Mouse (Mus musculus): ENCODE results near the gene Olfr1062.
"Not testable (repeated sequence)": the region's sequence is repeated elsewhere in the genome, so short reads cannot be mapped to it uniquely, and the experiment has no call there.

Gene Olfr1062

GRCm38 (mm10) chr2:86426649-86427048 is at the start of gene Olfr1062:
TSS of gene Olfr1062 (minus strand) at chr2:86426749.
- H3K4me1 ChIP-seq (replicated peaks; ENCODE audit: low read depth, low read length); H3K4me3 ChIP-seq (replicated peaks; ENCODE audit: low read length); H3K36me3 ChIP-seq (ENCODE audit: insufficient read depth, low read length); H3K9me3 ChIP-seq (ENCODE audit: low read length); H3K27me3 ChIP-seq (ENCODE audit: insufficient read depth, low read length): not testable (repeated sequence)

GRCm38 (mm10) chr2:86464442-86465109 is 38.0 kb upstream of the Olfr1062 start:
- Histone ChIP-seq H3K4me3 (replicated peaks; ENCODE audit: low read length) (no peak overlapping the region), H3K36me3 (ENCODE audit: insufficient read depth, low read length) (no peaks in the 10 kb centered on the region), H3K9me3 (ENCODE audit: low read length) (no peaks in the 10 kb centered on the region), H3K27me3 (ENCODE audit: insufficient read depth, low read length) (no peaks in the 10 kb centered on the region), H3K4me1 (replicated peaks; ENCODE audit: low read depth, low read length) (no peaks in the 10 kb centered on the region)
- TF ChIP-seq NANOG (IDR thresholded peaks at IDR 0.05; ENCODE audit: borderline replicate concordance, low read length) (no peak), CTCF (conservative IDR thresholded peaks at IDR 0.05; ENCODE audit: low read length) (peak; percentile 66), POU5F1 (IDR thresholded peaks at IDR 0.05; ENCODE audit: borderline replicate concordance, low read length) (no peak)

- Histone ChIP-seq H3K36me3 (ENCODE audit: insufficient read depth, low read length) (no peaks in the 10 kb centered on the region), H3K27me3 (ENCODE audit: insufficient read depth, low read length) (no peaks in the 10 kb centered on the region), H3K9me3 (ENCODE audit: low read length) (no peaks in the 10 kb centered on the region), H3K4me1 (replicated peaks; ENCODE audit: low read depth, low read length) (no peaks in the 10 kb centered on the region), H3K4me3 (replicated peaks; ENCODE audit: low read length) (no peak overlapping the region)
- no peak for TF ChIP-seq NANOG (IDR thresholded peaks at IDR 0.05; ENCODE audit: borderline replicate concordance, low read length)
- no peak for TF ChIP-seq CTCF (conservative IDR thresholded peaks at IDR 0.05; ENCODE audit: low read length)
- TF ChIP-seq POU5F1 (IDR thresholded peaks at IDR 0.05; ENCODE audit: borderline replicate concordance, low read length): no peak
Measured at GRCm38 (mm10) chr2:86460434-86460833, 33.9 kb upstream of the Olfr1062 start.

GRCm38 (mm10) chr2:86456169-86456568 is 29.6 kb upstream of the Olfr1062 start, which contains the start of gene Olfr1066:
TSS of gene Olfr1066 (minus strand) at chr2:86456269.
- Histone ChIP-seq H3K36me3 (ENCODE audit: insufficient read depth, low read length) (no peaks in the 10 kb centered on the region), H3K9me3 (ENCODE audit: low read length) (no peaks in the 10 kb centered on the region), H3K4me3 (replicated peaks; ENCODE audit: low read length) (no peak within 1 kb of the TSS), H3K27me3 (ENCODE audit: insufficient read depth, low read length) (no peaks in the 10 kb centered on the region), H3K4me1 (replicated peaks; ENCODE audit: low read depth, low read length) (no peaks in the 10 kb centered on the region)
- no peak for TF ChIP-seq NANOG (IDR thresholded peaks at IDR 0.05; ENCODE audit: borderline replicate concordance, low read length)
- TF ChIP-seq POU5F1 (IDR thresholded peaks at IDR 0.05; ENCODE audit: borderline replicate concordance, low read length): no peak
- TF ChIP-seq CTCF (conservative IDR thresholded peaks at IDR 0.05; ENCODE audit: low read length): no peak

- H3K4me3 ChIP-seq (replicated peaks; ENCODE audit: low read length); H3K9me3 ChIP-seq (ENCODE audit: low read length); H3K27me3 ChIP-seq (ENCODE audit: insufficient read depth, low read length); H3K36me3 ChIP-seq (ENCODE audit: insufficient read depth, low read length); H3K4me1 ChIP-seq (replicated peaks; ENCODE audit: low read depth, low read length): not testable (repeated sequence)
Measured at GRCm38 (mm10) chr2:86450491-86450890, 23.9 kb upstream of the Olfr1062 start, which contains the start of gene Olfr1065. TSS of gene Olfr1065 (minus strand) at chr2:86450591.

GRCm38 (mm10) chr2:86442101-86442500 is 15.6 kb upstream of the Olfr1062 start:
- not testable (repeated sequence) for H3K4me1 ChIP-seq (replicated peaks; ENCODE audit: low read depth, low read length); H3K36me3 ChIP-seq (ENCODE audit: insufficient read depth, low read length); H3K9me3 ChIP-seq (ENCODE audit: low read length); H3K4me3 ChIP-seq (replicated peaks; ENCODE audit: low read length); H3K27me3 ChIP-seq (ENCODE audit: insufficient read depth, low read length)

- H3K4me3 ChIP-seq (replicated peaks; ENCODE audit: low read length); H3K27me3 ChIP-seq (ENCODE audit: insufficient read depth, low read length); H3K4me1 ChIP-seq (replicated peaks; ENCODE audit: low read depth, low read length); H3K36me3 ChIP-seq (ENCODE audit: insufficient read depth, low read length); H3K9me3 ChIP-seq (ENCODE audit: low read length): not testable (repeated sequence)
Measured at GRCm38 (mm10) chr2:86428511-86428910, 2.0 kb upstream of the Olfr1062 start.

- Histone ChIP-seq H3K9me3 (ENCODE audit: low read length) (no peaks in the 10 kb centered on the region), H3K36me3 (ENCODE audit: insufficient read depth, low read length) (no peaks in the 10 kb centered on the region), H3K4me1 (replicated peaks; ENCODE audit: low read depth, low read length) (no peaks in the 10 kb centered on the region), H3K27me3 (ENCODE audit: insufficient read depth, low read length) (no peaks in the 10 kb centered on the region), H3K4me3 (replicated peaks; ENCODE audit: low read length) (no peak within 1 kb of the TSS)
- TF ChIP-seq NANOG (IDR thresholded peaks at IDR 0.05; ENCODE audit: borderline replicate concordance, low read length) (no peak), CTCF (conservative IDR thresholded peaks at IDR 0.05; ENCODE audit: low read length) (no peak), POU5F1 (IDR thresholded peaks at IDR 0.05; ENCODE audit: borderline replicate concordance, low read length) (no peak)
Measured at GRCm38 (mm10) chr2:86413950-86414349, 12.6 kb downstream of the Olfr1062 start, which contains the start of gene Olfr1061. TSS of gene Olfr1061 (minus strand) at chr2:86414050.

DNA sequence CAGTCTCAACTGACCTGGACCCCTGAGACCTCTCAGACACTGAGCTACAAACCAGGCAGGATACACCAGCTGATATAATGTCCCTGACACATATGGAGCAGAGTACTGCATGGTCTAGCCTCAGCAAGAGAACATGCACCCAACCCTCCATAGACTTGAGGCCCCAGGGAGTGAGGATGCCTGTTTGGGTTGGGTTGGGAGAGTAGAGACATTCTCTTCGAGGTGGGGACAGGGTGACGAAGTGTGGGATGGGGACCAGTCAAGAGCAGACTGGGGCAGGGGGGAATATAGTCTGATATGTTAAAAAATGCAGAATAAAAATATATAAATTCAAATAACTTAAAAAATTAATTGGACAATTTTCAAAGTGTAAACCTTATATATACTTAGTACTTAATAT is 31.4 kb downstream of the Olfr1062 start:
- H3K36me3 ChIP-seq (ENCODE audit: insufficient read depth, low read length): no peaks in the 10 kb centered on the region
- TF ChIP-seq POU5F1 (IDR thresholded peaks at IDR 0.05; ENCODE audit: borderline replicate concordance, low read length) (no peak), NANOG (IDR thresholded peaks at IDR 0.05; ENCODE audit: borderline replicate concordance, low read length) (no peak), CTCF (conservative IDR thresholded peaks at IDR 0.05; ENCODE audit: low read length) (no peak)
- H3K4me1 ChIP-seq (replicated peaks; ENCODE audit: low read depth, low read length): no peaks in the 10 kb centered on the region
- H3K27me3 ChIP-seq (ENCODE audit: insufficient read depth, low read length): no peaks in the 10 kb centered on the region
- H3K9me3 ChIP-seq (ENCODE audit: low read length): no peaks in the 10 kb centered on the region
- no peak overlapping the region for H3K4me3 ChIP-seq (replicated peaks; ENCODE audit: low read length)

DNA sequence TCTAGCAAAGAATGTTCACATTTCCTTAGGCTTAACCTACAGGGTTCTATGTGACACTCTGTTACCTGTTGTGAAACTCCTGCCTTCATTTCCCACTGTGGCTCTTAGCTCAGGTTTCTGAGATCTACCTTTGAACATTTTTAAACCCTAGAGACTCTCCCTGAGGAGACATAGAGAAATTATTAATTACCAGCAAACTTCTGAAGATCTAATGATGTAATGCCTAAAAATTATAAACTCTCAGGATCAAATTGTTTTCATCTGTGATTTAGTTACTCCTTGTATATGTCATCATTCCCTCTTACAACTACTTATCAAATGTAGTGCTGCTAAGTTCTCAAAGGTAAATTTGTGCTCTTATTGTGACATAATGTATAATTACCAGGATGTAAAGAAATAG is 38.1 kb downstream of the Olfr1062 start, which contains the start of gene Olfr1058:
Olfr1058 (minus strand) TSS at position 101 of the 400 bp plus-strand sequence.
- not testable (repeated sequence) for H3K4me3 ChIP-seq (replicated peaks; ENCODE audit: low read length); H3K4me1 ChIP-seq (replicated peaks; ENCODE audit: low read depth, low read length); H3K36me3 ChIP-seq (ENCODE audit: insufficient read depth, low read length); H3K27me3 ChIP-seq (ENCODE audit: insufficient read depth, low read length); H3K9me3 ChIP-seq (ENCODE audit: low read length)

Data from E14TG2a.4 (cell line).